Mouse (Mus musculus) ES-Bruce4 (cell line): ENCODE measurements at regions not wholly inside any gene's neighbourhood (a gene's known extent, or its start where the extent isn't known, plus 50 kb on each side); places are given as distances from the start of the nearest gene placed in this dataset.

Source experiments
- H3K27ac ChIP-seq: 2 replicates; pipeline ENCODE4 v1.5.1; 2012; ENCODE audit warnings: low read length, inconsistent platforms; ENCODE audit not compliant: insufficient read depth
- H3K27me3 ChIP-seq: 2 replicates; pipeline ENCODE4 v1.6.1; 2012; ENCODE audit warnings: mild to moderate bottlenecking, low read length, inconsistent platforms; ENCODE audit not compliant: control insufficient read depth, poor library complexity, insufficient read depth, severe bottlenecking
- H3K36me3 ChIP-seq: 2 replicates; pipeline ENCODE4 v1.6.1; 2012; ENCODE audit warnings: inconsistent platforms, mild to moderate bottlenecking, low read length, moderate library complexity; ENCODE audit not compliant: control insufficient read depth, poor library complexity, insufficient read depth, severe bottlenecking
- H3K4me1 ChIP-seq: one replicate; pipeline ENCODE4 v1.8.1; 2011; ENCODE audit warnings: low read length; ENCODE audit not compliant: control insufficient read depth, insufficient read depth
- H3K4me3 ChIP-seq: 2 replicates; pipeline ENCODE4 v1.5.1; 2011; ENCODE audit warnings: low read depth, mild to moderate bottlenecking, low read length
- H3K9ac ChIP-seq: 2 replicates; pipeline ENCODE4 v1.6.1; 2012; ENCODE audit warnings: low read depth, mild to moderate bottlenecking, inconsistent platforms; ENCODE audit not compliant: poor library complexity, severe bottlenecking
- H3K9me3 ChIP-seq: replicated peaks from 2 replicates; pipeline ENCODE4 v1.6.1; 2012; ENCODE audit warnings: mild to moderate bottlenecking, low read length, inconsistent platforms; ENCODE audit not compliant: control insufficient read depth, poor library complexity, insufficient read depth, severe bottlenecking
- CTCF ChIP-seq: IDR thresholded peaks from one replicate; pipeline ENCODE4 v1.8.1; 2011; ENCODE audit warnings: low read depth, low read length
- EP300 ChIP-seq: IDR thresholded peaks from 2 replicates; pipeline ENCODE4 v1.6.1; 2011; ENCODE audit warnings: low read depth, low read length; ENCODE audit not compliant: insufficient read depth
- POLR2A ChIP-seq: IDR thresholded peaks from one replicate; pipeline ENCODE4 v1.8.1; 2011; ENCODE audit warnings: low read length; ENCODE audit not compliant: insufficient read depth

DNA sequence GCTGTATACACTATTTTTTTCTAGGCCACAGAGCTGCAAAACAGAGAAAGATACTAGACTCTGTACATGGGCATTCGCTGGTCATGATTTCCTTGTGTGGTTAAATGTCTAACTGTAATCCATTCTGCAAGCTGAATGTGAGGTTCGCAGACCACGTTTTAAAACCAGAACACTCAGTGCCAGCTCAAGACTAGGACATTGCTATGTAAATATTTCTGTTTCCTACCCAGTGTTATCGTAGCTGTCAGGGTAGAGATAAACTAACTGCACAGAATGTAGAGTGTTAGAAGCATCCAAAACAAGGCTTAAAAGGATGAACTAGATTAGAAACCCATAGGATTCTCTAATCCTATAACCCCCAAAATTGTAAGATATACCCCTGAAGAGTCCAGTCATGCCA, 494.1 kb upstream of the Map3k7 start:
- TF ChIP-seq EP300 (no peak), CTCF (no peak), POLR2A (no peak)
- no peaks in the 10 kb centered on the region for H3K4me1 ChIP-seq
- no peak overlapping the region for H3K9ac ChIP-seq
- H3K27ac ChIP-seq = no peak overlapping the region
- H3K36me3 ChIP-seq = no peaks in the 10 kb centered on the region
- no peaks in the 10 kb centered on the region for H3K9me3 ChIP-seq
- H3K4me3 ChIP-seq = no peak overlapping the region
- no peaks in the 10 kb centered on the region for H3K27me3 ChIP-seq

DNA sequence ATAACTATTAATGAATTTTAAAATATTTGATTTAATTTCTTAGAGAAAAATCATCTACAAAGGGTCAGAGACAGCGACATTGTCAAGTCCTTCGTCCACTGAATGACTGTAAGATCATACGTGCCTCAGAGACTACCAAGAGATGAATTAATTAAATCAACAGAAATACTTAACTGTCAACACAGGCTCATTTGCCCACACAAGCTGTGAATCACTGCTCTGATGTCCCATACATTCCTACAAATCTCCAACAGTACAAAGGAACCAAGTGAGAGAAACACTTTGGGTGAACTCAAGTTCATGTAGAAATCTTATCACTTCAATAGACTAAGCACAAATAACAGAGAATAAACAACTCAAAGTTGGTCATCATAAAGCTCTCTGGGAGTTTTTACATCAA, 471.4 kb upstream of the Map3k7 start:
- Histone ChIP-seq H3K4me3 (no peak overlapping the region), H3K27ac (no peak overlapping the region), H3K9ac (no peak overlapping the region), H3K36me3 (no peaks in the 10 kb centered on the region), H3K4me1 (no peaks in the 10 kb centered on the region), H3K9me3 (no peaks in the 10 kb centered on the region), H3K27me3 (no peaks in the 10 kb centered on the region)
- no peak for TF ChIP-seq CTCF
- TF ChIP-seq POLR2A = no peak
- no peak for TF ChIP-seq EP300

DNA sequence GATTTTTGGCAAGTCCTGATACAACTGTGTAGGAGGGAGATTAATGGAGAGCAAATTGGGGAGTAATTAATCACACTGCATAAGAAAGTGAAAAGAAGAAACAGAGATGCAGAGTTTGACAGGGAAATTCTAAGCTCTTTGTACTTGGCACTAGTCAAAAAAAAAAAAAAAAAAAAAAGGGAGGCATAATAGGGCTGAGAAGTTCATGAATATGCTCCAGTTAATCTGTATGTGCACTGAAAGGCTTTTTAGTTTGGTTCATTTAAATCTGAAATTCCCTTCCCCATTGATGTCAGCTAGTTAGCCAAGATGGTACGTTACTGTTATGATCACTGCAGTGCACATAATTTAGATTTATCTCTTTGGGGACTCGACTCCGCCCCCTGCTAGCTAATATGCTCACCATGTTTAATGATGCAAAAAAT, 470.8 kb upstream of the Map3k7 start:
- no peaks in the 10 kb centered on the region for H3K36me3 ChIP-seq
- H3K9me3 ChIP-seq = no peaks in the 10 kb centered on the region
- H3K4me1 ChIP-seq = no peaks in the 10 kb centered on the region
- no peak overlapping the region for H3K27ac ChIP-seq
- no peak overlapping the region for H3K9ac ChIP-seq
- H3K4me3 ChIP-seq = no peak overlapping the region
- TF ChIP-seq EP300 = no peak
- TF ChIP-seq CTCF = no peak
- TF ChIP-seq POLR2A = no peak
- H3K27me3 ChIP-seq = no peaks in the 10 kb centered on the region

DNA sequence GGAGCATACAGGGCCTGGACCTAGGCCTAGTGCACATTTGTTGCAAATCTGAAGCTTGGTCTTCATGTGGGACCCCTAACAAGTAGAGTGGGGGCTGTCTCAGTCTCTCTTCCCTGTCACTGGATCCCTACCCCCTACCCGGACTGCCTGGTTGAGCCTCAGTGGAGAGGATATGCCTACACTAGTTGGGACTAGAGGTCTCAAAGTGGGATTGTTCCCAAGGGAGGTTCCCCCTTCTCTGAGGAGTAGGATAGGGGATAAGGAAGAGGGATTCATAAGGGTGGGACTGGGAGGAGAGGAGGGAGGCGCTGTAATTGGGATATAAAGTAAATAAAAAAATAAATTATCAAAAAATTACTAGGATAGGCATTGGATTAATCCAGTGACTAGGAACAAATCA, 464.0 kb upstream of the Map3k7 start:
- no peak overlapping the region for H3K9ac ChIP-seq
- H3K27ac ChIP-seq = no peak overlapping the region
- H3K9me3 ChIP-seq = no peaks in the 10 kb centered on the region
- H3K27me3 ChIP-seq = no peaks in the 10 kb centered on the region
- H3K4me3 ChIP-seq = no peak overlapping the region
- TF ChIP-seq POLR2A (no peak), CTCF (no peak), EP300 (no peak)
- H3K4me1 ChIP-seq = no peaks in the 10 kb centered on the region
- H3K36me3 ChIP-seq = no peaks in the 10 kb centered on the region

DNA sequence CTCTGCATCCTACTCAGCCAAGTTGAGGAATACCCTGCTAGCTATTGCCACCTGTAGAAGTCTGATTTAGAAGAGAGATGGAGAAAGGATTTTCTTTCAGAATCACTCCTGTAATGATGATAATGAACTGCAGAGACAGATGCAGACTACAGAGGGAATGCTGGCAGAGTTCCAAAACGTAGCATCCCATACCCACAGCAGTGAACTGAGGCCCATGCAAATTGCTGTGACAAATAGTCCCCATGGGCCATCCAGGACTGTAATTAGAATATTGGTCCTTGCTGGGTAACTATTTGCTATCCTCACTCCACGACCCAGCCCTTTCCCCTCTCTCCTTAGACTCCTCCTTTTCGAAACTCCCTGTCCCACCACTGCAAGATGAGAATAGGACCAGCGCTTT, 463.5 kb upstream of the Map3k7 start:
- TF ChIP-seq POLR2A = no peak
- no peak for TF ChIP-seq CTCF
- TF ChIP-seq EP300 = no peak
- no peak overlapping the region for H3K9ac ChIP-seq
- no peak overlapping the region for H3K27ac ChIP-seq
- no peaks in the 10 kb centered on the region for H3K4me1 ChIP-seq
- no peak overlapping the region for H3K4me3 ChIP-seq
- H3K27me3 ChIP-seq = no peaks in the 10 kb centered on the region
- no peaks in the 10 kb centered on the region for H3K9me3 ChIP-seq
- H3K36me3 ChIP-seq = no peaks in the 10 kb centered on the region

DNA sequence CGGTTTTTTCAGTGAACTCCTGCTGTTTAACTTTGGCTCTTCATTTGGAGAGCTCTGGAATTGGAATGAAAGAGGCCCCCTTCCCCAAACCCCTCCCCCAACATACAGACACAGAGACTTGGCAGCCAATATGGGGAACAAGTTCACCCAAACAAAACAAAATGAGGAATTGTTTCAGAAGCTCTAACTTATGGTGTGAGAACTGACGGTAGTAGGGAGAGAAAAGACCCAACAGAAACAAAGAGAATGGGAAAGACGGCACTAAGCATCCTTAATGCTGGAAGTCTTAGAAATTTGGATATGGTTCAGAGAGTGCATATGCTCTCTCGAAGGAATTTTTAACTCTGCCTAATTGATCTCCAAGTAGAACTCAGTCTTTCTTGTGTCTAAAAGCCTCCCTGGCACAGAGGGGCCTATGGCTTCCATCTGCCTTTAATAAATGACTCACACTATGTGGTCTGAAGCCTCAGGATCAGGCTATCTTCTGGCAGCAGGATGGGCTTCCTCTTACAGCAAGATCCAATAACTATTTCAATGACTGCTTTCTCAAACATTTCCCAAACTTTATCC, 438.2 kb upstream of the Map3k7 start:
- TF ChIP-seq EP300 (no peak), POLR2A (no peak), CTCF (no peak)
- no peak overlapping the region for H3K4me3 ChIP-seq
- no peaks in the 10 kb centered on the region for H3K36me3 ChIP-seq
- H3K9ac ChIP-seq = no peak overlapping the region
- H3K27me3 ChIP-seq = no peaks in the 10 kb centered on the region
- no peak overlapping the region for H3K27ac ChIP-seq
- no peaks in the 10 kb centered on the region for H3K4me1 ChIP-seq
- H3K9me3 ChIP-seq = peaks cover 5% of the 10 kb centered on the region; the same call in 1 of the 2 replicates

DNA sequence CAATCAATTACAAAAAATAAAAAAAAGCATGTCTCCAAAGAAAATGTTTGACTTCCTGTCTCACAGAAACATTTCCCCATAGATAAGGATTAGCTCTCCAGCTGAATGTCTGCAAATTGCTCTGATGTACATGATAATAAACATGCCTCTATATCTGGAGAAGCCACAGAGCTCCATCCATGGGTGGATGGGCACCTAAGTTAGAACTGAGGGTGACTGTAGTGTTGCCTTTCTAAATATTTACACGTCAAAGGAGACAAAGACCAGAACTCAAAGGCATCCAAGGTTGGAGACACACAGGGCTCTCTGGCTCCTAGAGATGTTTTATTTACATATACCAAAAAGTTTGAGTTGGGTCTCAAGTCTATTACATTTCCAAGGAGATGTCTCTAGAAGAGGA, 427.1 kb upstream of the Map3k7 start:
- no peak overlapping the region for H3K27ac ChIP-seq
- H3K4me3 ChIP-seq = no peak overlapping the region
- H3K9me3 ChIP-seq = no peaks in the 10 kb centered on the region
- no peak for TF ChIP-seq CTCF
- no peak for TF ChIP-seq EP300
- no peak for TF ChIP-seq POLR2A
- no peaks in the 10 kb centered on the region for H3K36me3 ChIP-seq
- H3K4me1 ChIP-seq = no peaks in the 10 kb centered on the region
- no peaks in the 10 kb centered on the region for H3K27me3 ChIP-seq
- no peak overlapping the region for H3K9ac ChIP-seq
